Mouse (Mus musculus) adipocyte (in vitro differentiated cells): ENCODE results near the gene Ppil3.

Experiments
- DNase-seq: peaks from one replicate; pipeline ENCODE4 v3.0.0-alpha.2; 2016; ENCODE audit warnings: low spot score

Ppil3 gene

DNA sequence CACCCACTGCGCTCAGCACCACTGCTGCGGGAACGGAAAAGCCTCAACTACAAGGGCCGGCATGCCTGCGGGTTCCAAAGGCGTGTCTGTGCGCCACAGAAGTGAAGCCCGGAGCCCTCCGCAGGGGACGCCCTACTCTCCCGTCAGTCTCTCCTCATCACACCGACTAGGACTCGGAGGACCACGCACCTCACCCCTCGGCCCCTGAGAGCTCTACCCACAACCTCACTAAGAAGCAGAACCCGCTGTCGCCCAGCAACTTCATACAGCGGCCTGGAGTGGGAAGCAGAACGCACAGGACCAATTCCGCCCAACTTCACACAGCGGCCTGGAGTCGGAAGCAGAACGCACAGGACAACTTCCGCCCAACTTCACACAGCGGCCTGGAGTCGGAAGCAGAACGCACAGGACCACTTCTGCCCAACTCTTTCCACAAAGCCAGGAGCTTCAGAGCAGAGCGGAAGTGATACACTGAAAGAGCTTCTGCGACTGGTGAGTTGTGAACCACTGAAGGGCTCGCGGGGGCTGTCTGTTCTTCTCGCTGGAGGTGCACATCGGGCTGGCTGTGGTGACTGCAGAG lies at the start of gene Ppil3, which contains the start of gene Nif3l1:
TSS of gene Ppil3 (minus strand) at position 344 of the 580 bp plus-strand sequence.
TSS of gene Nif3l1 (plus strand) at position 9 of the 580 bp plus-strand sequence.
- peak; percentile 94 for DNase-seq

DNA sequence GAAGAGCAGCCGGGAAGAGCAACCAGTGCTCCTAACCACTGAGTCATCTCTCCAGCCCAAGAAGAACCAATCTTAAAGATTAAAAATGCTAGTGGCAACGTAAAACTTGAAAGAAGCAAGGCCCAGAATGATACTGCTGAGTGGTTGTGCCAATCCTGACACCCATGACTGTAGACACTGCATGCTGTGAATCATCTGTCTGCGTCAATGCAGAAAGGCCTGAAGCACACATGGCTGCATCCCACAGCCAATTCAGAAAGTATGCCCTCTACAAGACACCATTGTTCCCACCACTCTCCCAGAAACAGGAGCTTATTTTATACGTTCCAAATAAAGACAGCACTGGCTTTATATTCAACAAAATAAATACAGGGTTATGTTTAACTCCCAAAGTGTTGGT lies 37.4 kb upstream of the Ppil3 start:
- DNase-seq, result no peak

DNA sequence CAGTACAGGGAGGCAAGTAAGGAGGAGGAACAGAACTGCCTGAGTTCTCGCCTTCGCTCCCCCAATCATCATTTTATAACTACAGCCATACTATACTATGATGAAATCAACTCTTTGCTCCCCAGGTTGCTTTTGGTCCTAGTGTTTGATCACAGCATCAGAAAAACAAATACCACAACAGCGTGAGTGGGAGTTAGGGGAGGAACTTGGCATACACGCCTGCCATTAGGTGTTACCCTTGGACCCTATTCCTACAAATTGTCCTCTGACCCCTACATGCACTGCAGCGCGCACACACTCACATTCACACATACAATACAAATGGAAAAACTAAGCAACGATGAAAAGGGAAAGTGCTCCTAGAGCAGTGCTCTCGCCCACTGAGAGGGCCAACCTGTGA lies 30.4 kb upstream of the Ppil3 start:
- no peak for DNase-seq

DNA sequence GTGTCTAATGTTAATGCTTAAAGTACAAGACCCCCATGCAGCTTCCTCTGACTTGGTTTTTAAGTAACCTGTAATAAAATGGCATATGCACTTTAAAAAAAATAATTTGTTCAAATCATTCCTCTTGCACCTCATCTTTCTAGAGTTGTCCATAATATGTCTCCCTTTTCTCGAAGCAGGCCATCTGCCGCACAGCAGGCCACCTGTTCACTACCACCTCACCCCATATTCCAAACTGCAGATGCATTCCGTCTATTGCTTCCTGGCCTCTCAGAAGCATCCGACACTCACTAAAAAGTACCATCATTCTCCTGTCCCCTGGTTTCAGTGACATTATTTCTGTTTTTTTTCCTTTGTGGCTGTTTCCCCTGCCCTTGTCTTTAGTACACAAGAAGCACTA lies 20.3 kb upstream of the Ppil3 start:
- DNase-seq, result no peak

DNA sequence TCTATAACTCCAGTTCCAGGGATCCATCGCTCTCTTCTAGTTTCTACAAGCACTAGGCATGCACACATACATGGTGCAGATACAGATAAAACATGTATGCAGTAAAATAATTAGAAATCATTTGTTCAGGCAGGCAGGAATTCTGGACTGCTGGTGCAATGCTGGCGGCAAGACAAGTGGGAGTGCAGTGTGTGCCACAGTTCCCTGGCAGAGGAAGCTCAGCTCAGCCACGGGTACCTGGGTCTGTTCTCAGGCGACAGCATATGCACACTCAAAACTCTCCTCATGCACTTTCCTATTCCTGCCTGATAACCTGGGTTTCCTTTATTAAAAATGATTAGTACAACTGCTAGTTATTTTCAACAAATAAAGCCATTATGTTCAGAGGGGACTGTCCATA lies 19.8 kb upstream of the Ppil3 start:
- DNase-seq, result no peak

DNA sequence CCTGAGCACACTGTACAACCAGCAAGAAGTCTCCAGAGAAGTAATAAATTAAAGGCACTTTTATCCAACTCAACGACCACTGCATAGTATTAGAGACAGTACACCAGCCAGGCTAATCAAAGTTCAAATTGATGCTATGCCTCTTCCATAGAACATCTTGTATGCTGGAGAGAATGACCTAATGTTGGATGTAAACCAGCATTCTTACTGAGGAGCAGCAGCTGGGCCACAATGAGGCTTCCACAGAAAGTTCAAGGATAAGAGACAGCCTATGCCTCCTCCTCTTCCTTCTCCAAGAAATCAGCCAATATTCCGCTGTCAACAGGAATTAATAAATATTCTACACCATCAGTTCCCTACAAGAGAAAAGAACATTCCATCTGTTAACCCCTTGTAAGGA lies 18.6 kb upstream of the Ppil3 start:
- no peak for DNase-seq

DNA sequence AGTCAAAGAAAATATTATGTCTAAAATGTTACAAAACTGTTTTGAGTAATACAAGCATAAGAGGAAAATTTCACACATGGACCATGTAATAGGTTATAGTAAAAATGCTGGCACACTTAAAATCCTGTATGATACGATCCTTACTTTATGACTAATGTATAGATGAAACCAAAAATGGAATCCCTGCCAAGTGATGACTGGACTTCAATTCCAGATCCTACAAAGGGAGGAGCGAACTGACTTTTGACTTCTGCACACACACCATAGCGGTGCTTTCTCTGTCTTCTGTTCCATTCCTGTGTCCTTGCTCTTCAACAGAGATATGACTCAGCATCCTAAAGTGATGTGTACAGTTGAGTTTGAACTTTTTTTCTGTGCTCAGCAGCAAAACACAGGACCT lies 15.3 kb upstream of the Ppil3 start:
- no peak for DNase-seq

DNA sequence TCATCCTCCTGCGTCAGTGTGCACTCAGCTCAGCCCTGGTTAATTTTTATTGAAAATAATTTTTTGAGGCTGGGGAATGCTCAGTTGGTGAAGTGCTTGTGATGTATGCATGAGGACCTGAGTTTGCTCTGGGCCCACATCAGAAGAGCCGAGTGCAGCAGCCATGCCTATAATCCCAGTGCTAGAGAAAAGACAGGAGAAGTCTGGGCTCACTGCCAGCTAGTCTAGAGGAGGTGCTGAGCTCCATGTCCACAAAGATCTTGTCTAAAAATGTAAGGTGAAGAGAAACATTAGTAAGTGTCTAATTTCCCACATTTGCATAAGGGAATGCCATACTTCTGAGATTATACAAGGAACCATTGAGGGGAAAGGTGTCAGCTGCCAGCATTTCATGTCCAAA lies 13.6 kb upstream of the Ppil3 start:
- DNase-seq, result peak; percentile 25

DNA sequence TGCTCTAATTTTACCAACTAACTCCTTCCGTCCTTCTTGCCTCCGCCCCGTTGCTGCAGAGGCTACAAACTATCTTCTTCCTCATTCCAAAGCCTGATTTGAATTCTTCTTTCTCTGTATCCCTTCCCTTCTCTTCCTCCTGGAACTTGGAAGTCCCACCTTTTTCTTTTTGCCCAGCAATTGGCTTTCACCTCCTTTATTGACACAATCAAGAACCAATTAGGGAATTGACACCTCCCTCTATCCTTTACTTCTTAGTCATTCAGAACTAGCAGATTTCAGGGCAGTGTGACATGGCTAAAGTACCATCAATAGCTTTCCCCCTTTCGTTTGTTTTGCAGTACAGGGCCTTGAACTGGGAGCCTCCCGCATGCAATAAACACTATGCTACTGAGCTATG lies 12.9 kb upstream of the Ppil3 start:
- no peak for DNase-seq

DNA sequence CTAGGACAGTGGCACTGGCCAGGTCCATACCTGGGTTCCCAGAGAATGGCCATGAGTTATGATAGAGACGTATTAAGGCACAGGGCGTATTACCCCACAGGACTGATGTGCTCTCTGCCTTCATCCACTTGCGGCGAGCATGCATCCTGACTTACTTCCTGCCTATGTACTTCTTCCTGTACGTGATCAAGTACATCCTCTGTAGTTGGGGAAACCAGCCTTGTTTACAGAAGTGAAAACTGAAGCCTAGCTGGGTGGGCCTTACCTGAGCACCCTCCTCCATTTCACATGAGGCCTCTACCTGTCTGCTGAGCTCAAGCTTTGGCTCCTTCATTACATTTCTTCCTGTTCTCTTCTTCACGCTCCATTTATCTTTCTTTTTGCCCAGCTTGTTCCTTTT lies 9.0 kb upstream of the Ppil3 start:
- no peak for DNase-seq

DNA sequence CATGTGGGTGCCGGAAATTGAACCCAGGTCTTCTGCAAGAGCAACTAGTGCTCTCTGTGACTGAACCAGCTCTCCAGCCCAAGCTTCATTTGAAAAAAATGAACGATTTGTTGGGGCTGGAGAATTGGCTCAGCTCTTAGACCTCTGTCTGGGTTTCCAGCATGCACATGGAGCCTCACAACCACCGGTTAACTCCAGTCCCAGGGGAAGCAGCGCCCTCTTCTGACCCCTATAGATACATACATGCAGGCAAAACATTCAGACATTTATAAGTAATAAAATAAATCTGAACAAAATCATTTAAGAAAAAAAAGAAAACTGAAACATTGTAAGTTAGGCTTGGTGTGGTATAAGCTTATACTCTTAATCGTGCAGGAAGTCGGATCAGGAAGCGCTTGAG lies 3.1 kb upstream of the Ppil3 start:
- no peak for DNase-seq

DNA sequence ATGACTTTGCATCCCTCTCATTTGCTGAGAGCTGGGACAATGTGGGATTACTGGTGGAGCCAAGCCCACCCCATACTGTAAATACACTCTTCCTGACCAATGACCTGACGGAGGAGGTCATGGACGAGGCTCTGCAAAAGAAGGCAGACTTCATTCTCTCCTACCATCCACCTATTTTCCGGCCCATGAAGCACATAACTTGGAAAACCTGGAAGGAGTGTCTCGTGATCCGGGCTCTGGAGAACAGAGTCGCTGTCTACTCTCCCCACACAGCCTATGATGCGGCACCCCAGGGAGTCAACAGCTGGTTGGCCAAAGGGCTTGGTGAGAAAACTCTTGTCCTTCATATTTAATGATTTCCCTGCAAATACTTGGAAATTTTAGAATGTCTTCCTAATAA lies 2.5 kb upstream of the Ppil3 start:
- no peak for DNase-seq

DNA sequence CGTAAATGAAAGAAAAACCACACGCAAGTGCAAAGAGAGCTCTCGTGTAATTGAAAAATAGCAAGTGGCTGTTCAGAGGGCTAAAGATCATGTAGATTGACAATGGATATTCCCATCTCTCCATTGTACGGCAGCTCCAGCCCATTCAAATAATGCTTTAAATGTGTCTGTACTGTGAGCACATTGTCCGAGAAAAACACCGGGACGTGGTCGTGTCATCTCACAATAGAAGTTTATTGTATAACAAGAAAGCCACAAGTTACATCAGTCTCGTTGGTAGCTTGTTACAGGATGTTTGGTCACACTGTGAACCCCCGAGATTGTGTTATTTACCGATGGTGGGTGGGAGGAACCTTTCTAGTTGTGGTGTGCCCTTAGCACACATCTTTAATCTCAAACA lies 575 bp upstream of the Ppil3 start:
- no peak for DNase-seq

DNA sequence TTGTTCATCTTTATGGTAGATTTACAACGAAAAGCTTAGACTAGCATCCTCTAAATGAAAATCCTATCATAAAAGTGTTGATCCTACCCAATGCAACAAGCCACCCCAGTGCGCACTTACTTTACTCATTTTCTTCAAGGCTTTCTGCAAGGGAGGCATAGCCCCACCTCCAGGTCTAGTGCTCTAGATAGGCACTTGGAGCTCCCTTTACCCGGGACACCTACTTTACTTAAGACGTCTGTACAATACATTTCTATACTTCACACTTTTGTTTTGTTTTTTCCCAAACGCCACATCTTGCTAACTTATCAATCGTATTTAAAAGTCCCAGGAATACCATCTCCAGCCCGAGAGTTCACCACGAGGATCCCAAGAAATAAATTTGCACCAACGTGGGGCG lies 595 bp downstream of the Ppil3 start:
- no peak for DNase-seq

DNA sequence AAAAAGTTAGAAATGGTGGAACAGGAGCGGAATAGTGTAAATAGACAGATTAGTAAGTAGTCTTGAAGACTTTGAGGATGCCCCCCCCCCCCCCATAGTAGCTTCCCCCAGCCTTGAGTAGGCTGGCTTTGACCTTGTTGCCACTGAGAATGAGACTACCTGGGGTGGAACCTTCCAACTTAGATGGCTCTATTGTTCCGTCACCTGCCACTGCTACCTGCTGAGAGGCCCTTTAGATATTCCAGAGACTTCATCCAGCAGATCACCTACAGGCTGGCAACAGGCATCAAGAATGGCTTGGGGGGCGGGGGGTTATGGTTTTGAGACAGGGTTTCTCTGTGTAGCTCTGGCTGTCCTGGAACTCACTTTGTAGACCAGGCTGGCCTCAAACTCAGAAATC lies 20.7 kb downstream of the Ppil3 start:
- no peak for DNase-seq

DNA sequence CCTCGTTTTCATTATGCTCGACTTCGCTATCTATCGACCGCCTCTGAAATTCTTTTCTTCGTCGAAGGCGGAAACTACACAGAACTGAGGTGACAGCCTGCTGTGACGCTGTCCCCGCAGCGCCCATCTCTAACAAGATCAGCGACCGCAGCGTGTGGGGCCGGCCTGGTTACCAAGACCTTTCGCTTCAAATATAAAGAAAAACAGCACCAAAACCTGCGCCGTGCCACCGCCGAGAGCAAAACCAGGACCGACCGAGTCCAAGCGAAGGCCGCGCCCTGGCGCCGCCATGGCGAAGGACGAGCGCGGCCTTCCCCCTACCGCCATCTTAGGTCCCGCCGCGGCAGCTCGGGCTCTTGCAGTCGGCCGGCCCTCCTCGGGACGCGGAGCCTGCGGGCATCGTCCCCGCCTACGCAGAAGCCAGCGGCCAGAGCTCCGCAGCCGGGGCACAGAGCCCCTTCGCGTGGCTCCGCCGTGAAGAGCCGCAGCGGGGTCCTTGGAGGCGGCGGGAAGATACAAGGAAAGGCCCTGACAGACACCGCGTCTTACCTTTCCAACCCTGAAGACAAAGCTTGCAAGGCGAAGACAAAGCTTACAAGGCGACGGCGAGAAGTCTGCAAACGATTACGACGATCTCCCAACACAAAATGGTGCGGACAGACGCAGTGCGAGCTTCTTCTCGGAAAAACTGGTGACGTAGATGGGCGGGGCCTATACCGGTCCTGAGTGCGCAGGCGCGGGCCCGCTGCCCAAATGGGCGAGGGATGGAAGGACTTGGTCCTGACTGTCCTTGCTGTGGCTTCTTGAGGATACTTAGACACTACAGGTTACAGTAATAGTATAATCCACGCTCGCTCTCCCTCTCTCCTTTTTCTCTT lies 21.7 kb downstream of the Ppil3 start, which contains the start of gene Clk1:
TSS of gene Clk1 (minus strand) at position 696 of the 878 bp plus-strand sequence.
- peak; percentile 97 for DNase-seq

DNA sequence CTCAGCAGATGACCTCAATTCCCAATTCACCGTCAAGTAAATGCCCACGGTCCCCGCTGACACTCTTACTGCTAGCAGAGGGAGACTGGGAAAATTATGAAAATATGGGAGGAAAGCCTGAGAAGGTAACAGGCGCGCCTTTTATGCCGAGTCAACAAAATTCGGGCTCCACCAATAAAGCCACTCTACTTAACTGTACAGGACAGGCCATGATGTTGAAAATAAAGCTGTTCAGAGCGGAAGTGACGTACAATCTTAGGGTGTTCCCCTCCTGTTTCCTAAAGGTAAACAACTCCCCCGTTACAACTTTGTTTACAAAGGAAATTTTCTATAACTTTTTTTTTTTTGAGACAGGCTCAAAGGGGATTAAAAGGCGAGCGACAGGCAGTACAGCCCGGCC lies 22.4 kb downstream of the Ppil3 start:
- DNase-seq, result peak; percentile 82

DNA sequence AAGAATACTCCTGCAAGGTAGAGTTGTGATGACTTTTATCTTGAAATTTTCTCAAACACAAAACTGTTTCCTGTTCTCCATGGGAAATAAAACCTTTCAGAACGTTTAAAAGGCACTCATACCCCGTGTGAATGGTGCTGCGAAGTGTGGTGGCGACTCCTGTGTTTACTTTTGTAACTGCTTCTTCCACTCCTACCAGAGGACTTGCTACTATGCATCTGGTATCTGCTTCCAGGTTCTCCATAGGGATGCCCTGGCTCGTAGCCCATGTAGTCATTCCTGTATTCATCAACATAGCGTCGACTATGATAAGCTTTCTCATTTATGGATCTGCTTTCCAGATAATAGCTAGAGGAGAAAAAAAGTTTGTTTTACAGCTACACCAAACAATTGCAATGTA lies 24.3 kb downstream of the Ppil3 start:
- DNase-seq, result no peak

DNA sequence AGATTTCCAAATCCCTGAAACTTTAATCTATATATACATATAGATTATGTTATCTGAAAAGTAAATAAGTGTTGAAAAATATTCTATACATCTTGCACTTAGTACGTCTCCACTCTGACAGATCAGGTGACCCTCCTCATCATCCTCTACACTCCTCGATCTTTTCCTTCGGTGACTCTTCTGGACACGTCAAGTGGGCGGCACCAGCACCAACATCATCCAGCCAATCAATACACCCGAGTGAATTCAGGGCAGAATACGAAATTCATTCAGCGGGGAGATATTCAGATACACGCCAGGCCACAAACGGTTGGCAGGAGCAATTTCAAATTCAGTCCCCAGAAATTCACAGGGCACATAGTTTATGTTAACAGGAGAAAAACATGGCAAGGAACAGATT lies 25.3 kb downstream of the Ppil3 start:
- no peak for DNase-seq

DNA sequence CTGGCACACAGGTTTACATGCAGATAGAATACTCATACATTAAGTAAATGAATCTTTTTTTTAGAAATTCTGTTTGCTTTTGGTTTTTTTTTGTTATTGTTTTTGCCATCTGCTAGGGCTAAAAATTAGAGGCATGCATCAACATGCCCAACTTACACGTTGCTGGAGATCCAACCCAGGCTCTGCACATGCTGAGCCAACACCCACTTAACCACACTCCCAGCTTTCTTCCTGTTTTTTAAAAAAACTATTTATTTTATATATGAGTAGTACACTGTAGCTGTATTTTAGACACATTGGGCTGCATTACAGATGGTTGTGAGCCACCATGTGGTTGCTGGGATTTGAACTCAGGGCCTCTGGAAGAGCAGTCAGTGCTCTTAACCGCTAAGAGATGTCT lies 29.2 kb downstream of the Ppil3 start:
- no peak for DNase-seq

DNA sequence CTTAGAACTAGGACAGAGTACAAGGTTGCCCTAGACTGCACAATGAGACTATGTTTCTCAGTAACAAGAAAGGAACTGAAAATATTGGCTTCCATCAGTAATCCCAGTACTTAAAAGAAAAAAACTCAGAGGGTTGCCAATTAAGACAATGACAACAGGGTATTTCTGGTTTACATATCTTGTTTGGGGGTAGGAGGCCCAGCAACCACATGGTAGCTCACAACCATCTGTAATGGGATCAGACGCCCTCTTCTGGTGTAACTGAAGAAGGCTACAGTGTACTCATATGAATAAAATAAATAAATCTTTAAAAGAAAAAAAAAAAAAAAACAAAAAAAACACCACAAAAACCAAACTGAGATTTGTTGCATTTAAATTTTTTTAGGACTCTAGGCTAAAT lies 29.8 kb downstream of the Ppil3 start:
- no peak for DNase-seq

DNA sequence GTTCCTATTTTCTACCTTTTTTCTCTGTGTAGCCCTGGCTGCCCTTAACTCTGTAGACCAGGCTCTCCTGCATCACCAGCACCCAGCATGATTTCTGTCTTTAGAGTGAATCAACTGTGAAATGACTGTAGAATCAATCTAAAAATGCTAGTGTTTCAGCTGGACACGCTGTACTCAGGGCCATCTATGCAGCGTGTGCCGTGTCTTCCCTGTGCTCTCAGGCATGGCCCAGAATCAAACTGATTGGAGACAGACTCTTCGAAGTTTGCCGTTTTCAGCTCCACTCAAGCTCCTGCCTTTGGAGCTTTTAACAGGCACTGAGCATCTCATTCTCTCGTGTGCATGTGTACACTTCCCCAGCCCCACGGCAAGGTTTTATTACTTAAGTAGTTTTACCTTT lies 34.5 kb downstream of the Ppil3 start:
- DNase-seq, result no peak

DNA sequence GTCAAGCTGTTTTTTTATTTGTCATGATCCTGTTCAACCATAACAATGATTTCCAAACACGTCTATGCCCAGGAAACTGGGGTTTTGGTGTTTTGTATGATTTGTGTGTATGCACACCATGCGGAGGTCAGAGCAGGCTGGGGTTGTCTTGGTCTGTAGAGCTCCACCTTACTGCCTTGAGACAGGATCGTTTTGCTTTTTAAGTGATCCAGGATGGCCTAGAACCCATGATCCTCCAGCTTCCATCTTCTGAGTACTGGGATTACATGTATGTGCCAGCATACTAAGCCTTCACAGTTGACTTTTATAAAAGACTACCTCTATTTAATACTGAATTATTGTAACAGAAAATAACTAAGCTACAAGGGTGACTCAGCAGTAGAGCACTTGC lies 35.1 kb downstream of the Ppil3 start:
- DNase-seq, result no peak
